Mouse (Mus musculus) heart, adult 2 months (tissue): Measurements from ENCODE around the gene Galns.

Experiments
- CTCF ChIP-seq: fragments of 200-600 bp; IDR thresholded peaks from 2 replicates; pipeline ENCODE4 v1.8.1; 2022; ENCODE audit warnings: antibody characterized with exemption, mild to moderate bottlenecking, moderate library complexity
- EP300 ChIP-seq: fragments of 200-500 bp; IDR thresholded peaks from 2 replicates; pipeline ENCODE4 v1.6.1; 2011; ENCODE audit warnings: low read depth, low read length, control low read depth; ENCODE audit not compliant: insufficient read depth
- POLR2A ChIP-seq: fragments of 200-500 bp; IDR thresholded peaks from 2 replicates; pipeline ENCODE4 v1.6.1; 2011; ENCODE audit warnings: mild to moderate bottlenecking, low read depth, low read length, control low read depth; ENCODE audit not compliant: insufficient read depth

GRCm38 (mm10) chr8:122638601-122639000 lies 27.3 kb upstream of the Galns start:
- TF ChIP-seq CTCF (no peak), POLR2A (no peak), EP300 (no peak)
